Mouse (Mus musculus): ENCODE data around the gene Pibf1. TPM values are rescaled to one million over a fixed set of nuclear protein-coding genes. Genes with fewer than 3 reads are reported as not detected.
A peak's percentile ranks its signal among the peaks of the same experiment; 100 is the strongest.

The Pibf1 gene
- polyA plus RNA-seq, 1 experiment from 2014 or later: 15.9 TPM

- Histone ChIP-seq H3K4me2 (no peak overlapping the region), H3K9me3 (ENCODE audit: control insufficient read depth, low read length) (no peaks in the 10 kb centered on the region), H3K36me3 (ENCODE audit: control insufficient read depth, insufficient read depth, low read length) (0 out of 2 replicates have a peak, but pooled peaks cover 2% of the 10 kb centered on the region), H3K27ac (ENCODE audit: low read depth, low read length) (no peak overlapping the region), H3K4me3 (ENCODE audit: low read depth, low read length) (no peak overlapping the region), H3K9ac (ENCODE audit: low read depth, low read length) (no peak overlapping the region), H3K4me1 (replicated peaks; ENCODE audit: control insufficient read depth, insufficient read depth, low read length) (no peaks in the 10 kb centered on the region), H3K27me3 (replicated peaks; ENCODE audit: control insufficient read depth, insufficient read depth, low read length) (no peaks in the 10 kb centered on the region)
- 94% methylated on average over 4 of the region's 4 CpGs for WGBS
- DNase-seq (ENCODE audit: low spot score) (no peak), ATAC-seq (replicated peaks; ENCODE audit: low FRiP score) (no peak)
Measured at GRCm38 (mm10) chr14:99225929-99226328, 126.7 kb downstream of the Pibf1 start.

- Histone ChIP-seq H3K9me3 (ENCODE audit: control insufficient read depth, low read length) (no peaks in the 10 kb centered on the region), H3K36me3 (ENCODE audit: control insufficient read depth, insufficient read depth, low read length) (peaks cover 4% of the 10 kb centered on the region; the same call in 1 of the 2 replicates), H3K4me2 (no peak overlapping the region), H3K9ac (ENCODE audit: low read depth, low read length) (no peak overlapping the region), H3K27ac (ENCODE audit: low read depth, low read length) (no peak overlapping the region), H3K27me3 (replicated peaks; ENCODE audit: control insufficient read depth, insufficient read depth, low read length) (no peaks in the 10 kb centered on the region), H3K4me1 (replicated peaks; ENCODE audit: control insufficient read depth, insufficient read depth, low read length) (no peaks in the 10 kb centered on the region), H3K4me3 (ENCODE audit: low read depth, low read length) (no peak overlapping the region)
- peak; percentile 68 for ATAC-seq (replicated peaks; ENCODE audit: low FRiP score)
- WGBS: 77% methylated on average over 11 of the region's 11 CpGs
- DNase-seq (ENCODE audit: low spot score): no peak
Measured at GRCm38 (mm10) chr14:99229071-99229780, 130.0 kb downstream of the Pibf1 start.

- H3K4me3 ChIP-seq (ENCODE audit: low read depth, low read length): no peak overlapping the region
- no peaks in the 10 kb centered on the region for H3K4me1 ChIP-seq (replicated peaks; ENCODE audit: control insufficient read depth, insufficient read depth, low read length)
- H3K9me3 ChIP-seq (ENCODE audit: control insufficient read depth, low read length): no peaks in the 10 kb centered on the region
- no peak overlapping the region for H3K27ac ChIP-seq (ENCODE audit: low read depth, low read length)
- no peak overlapping the region for H3K4me2 ChIP-seq
- no peak overlapping the region for H3K9ac ChIP-seq (ENCODE audit: low read depth, low read length)
- ATAC-seq (replicated peaks; ENCODE audit: low FRiP score): no peak
- peaks cover 2% of the 10 kb centered on the region; the same call in 1 of the 2 replicates for H3K36me3 ChIP-seq (ENCODE audit: control insufficient read depth, insufficient read depth, low read length)
- 84% methylated on average over 3 of the region's 3 CpGs for WGBS
- no peak for DNase-seq (ENCODE audit: low spot score)
- H3K27me3 ChIP-seq (replicated peaks; ENCODE audit: control insufficient read depth, insufficient read depth, low read length): no peaks in the 10 kb centered on the region
Measured at GRCm38 (mm10) chr14:99233056-99233455, 133.8 kb downstream of the Pibf1 start.

- ATAC-seq (replicated peaks; ENCODE audit: low FRiP score) (no peak), DNase-seq (ENCODE audit: low spot score) (no peak)
- WGBS: 83% methylated on average over 5 of the region's 5 CpGs
- no peak overlapping the region for H3K4me2 ChIP-seq
- peaks cover 2% of the 10 kb centered on the region; the same call in 1 of the 2 replicates for H3K36me3 ChIP-seq (ENCODE audit: control insufficient read depth, insufficient read depth, low read length)
- no peaks in the 10 kb centered on the region for H3K4me1 ChIP-seq (replicated peaks; ENCODE audit: control insufficient read depth, insufficient read depth, low read length)
- H3K9me3 ChIP-seq (ENCODE audit: control insufficient read depth, low read length): no peaks in the 10 kb centered on the region
- H3K9ac ChIP-seq (ENCODE audit: low read depth, low read length): no peak overlapping the region
- no peaks in the 10 kb centered on the region for H3K27me3 ChIP-seq (replicated peaks; ENCODE audit: control insufficient read depth, insufficient read depth, low read length)
- no peak overlapping the region for H3K4me3 ChIP-seq (ENCODE audit: low read depth, low read length)
- H3K27ac ChIP-seq (ENCODE audit: low read depth, low read length): no peak overlapping the region
Measured at GRCm38 (mm10) chr14:99237115-99237514, 137.9 kb downstream of the Pibf1 start.

- H3K27me3 ChIP-seq (replicated peaks; ENCODE audit: control insufficient read depth, insufficient read depth, low read length): no peaks in the 10 kb centered on the region
- no peak overlapping the region for H3K4me3 ChIP-seq (ENCODE audit: low read depth, low read length)
- no peak overlapping the region for H3K27ac ChIP-seq (ENCODE audit: low read depth, low read length)
- H3K9ac ChIP-seq (ENCODE audit: low read depth, low read length): no peak overlapping the region
- 82% methylated on average over 11 of the region's 11 CpGs for WGBS
- DNase-seq (ENCODE audit: low spot score) (no peak), ATAC-seq (replicated peaks; ENCODE audit: low FRiP score) (no peak)
- H3K4me1 ChIP-seq (replicated peaks; ENCODE audit: control insufficient read depth, insufficient read depth, low read length): no peaks in the 10 kb centered on the region
- H3K9me3 ChIP-seq (ENCODE audit: control insufficient read depth, low read length): no peaks in the 10 kb centered on the region
- no peaks in the 10 kb centered on the region for H3K36me3 ChIP-seq (ENCODE audit: control insufficient read depth, insufficient read depth, low read length)
- H3K4me2 ChIP-seq: no peak overlapping the region
Measured at GRCm38 (mm10) chr14:99240563-99240962, 141.3 kb downstream of the Pibf1 start.

GRCm38 (mm10) chr14:99244508-99244907 lies 145.3 kb downstream of the Pibf1 start:
- H3K4me1 ChIP-seq (replicated peaks; ENCODE audit: control insufficient read depth, insufficient read depth, low read length): no peaks in the 10 kb centered on the region
- ATAC-seq (replicated peaks; ENCODE audit: low FRiP score): no peak
- H3K4me3 ChIP-seq (ENCODE audit: low read depth, low read length): no peak overlapping the region
- no peak overlapping the region for H3K27ac ChIP-seq (ENCODE audit: low read depth, low read length)
- H3K36me3 ChIP-seq (ENCODE audit: control insufficient read depth, insufficient read depth, low read length): no peaks in the 10 kb centered on the region
- no peaks in the 10 kb centered on the region for H3K27me3 ChIP-seq (replicated peaks; ENCODE audit: control insufficient read depth, insufficient read depth, low read length)
- no peak for DNase-seq (ENCODE audit: low spot score)
- H3K9ac ChIP-seq (ENCODE audit: low read depth, low read length): no peak overlapping the region
- H3K4me2 ChIP-seq: no peak overlapping the region
- WGBS: 70% methylated on average over 3 of the region's 3 CpGs
- no peaks in the 10 kb centered on the region for H3K9me3 ChIP-seq (ENCODE audit: control insufficient read depth, low read length)

- Histone ChIP-seq H3K9me3 (ENCODE audit: control insufficient read depth, low read length) (no peaks in the 10 kb centered on the region), H3K27ac (ENCODE audit: low read depth, low read length) (no peak overlapping the region), H3K36me3 (ENCODE audit: control insufficient read depth, insufficient read depth, low read length) (no peaks in the 10 kb centered on the region), H3K4me1 (replicated peaks; ENCODE audit: control insufficient read depth, insufficient read depth, low read length) (no peaks in the 10 kb centered on the region), H3K27me3 (replicated peaks; ENCODE audit: control insufficient read depth, insufficient read depth, low read length) (no peaks in the 10 kb centered on the region), H3K4me3 (ENCODE audit: low read depth, low read length) (no peak overlapping the region), H3K4me2 (no peak overlapping the region), H3K9ac (ENCODE audit: low read depth, low read length) (no peak overlapping the region)
- WGBS: 95% methylated on average over 12 of the region's 12 CpGs
- DNase-seq (ENCODE audit: low spot score) (no peak), ATAC-seq (replicated peaks; ENCODE audit: low FRiP score) (no peak)
Measured at GRCm38 (mm10) chr14:99262026-99262425, 162.8 kb downstream of the Pibf1 start.

- ATAC-seq (replicated peaks; ENCODE audit: low FRiP score) (peak; percentile 86), DNase-seq (ENCODE audit: low spot score) (no peak)
- Histone ChIP-seq H3K9me3 (ENCODE audit: control insufficient read depth, low read length) (no peaks in the 10 kb centered on the region), H3K4me3 (ENCODE audit: low read depth, low read length) (no peak overlapping the region), H3K27ac (ENCODE audit: low read depth, low read length) (no peak overlapping the region), H3K36me3 (ENCODE audit: control insufficient read depth, insufficient read depth, low read length) (no peaks in the 10 kb centered on the region), H3K27me3 (replicated peaks; ENCODE audit: control insufficient read depth, insufficient read depth, low read length) (no peaks in the 10 kb centered on the region), H3K9ac (ENCODE audit: low read depth, low read length) (no peak overlapping the region), H3K4me1 (replicated peaks; ENCODE audit: control insufficient read depth, insufficient read depth, low read length) (no peaks in the 10 kb centered on the region), H3K4me2 (no peak overlapping the region)
- WGBS: 53% methylated on average over 6 of the region's 6 CpGs
Measured at GRCm38 (mm10) chr14:99263816-99264215, 164.6 kb downstream of the Pibf1 start.

GRCm38 (mm10) chr14:99265791-99266190 lies 166.6 kb downstream of the Pibf1 start:
- H3K27me3 ChIP-seq (replicated peaks; ENCODE audit: control insufficient read depth, insufficient read depth, low read length): no peaks in the 10 kb centered on the region
- no peaks in the 10 kb centered on the region for H3K9me3 ChIP-seq (ENCODE audit: control insufficient read depth, low read length)
- H3K4me2 ChIP-seq: no peak overlapping the region
- 64% methylated on average over 14 of the region's 14 CpGs for WGBS
- no peak overlapping the region for H3K9ac ChIP-seq (ENCODE audit: low read depth, low read length)
- no peak overlapping the region for H3K4me3 ChIP-seq (ENCODE audit: low read depth, low read length)
- no peak for ATAC-seq (replicated peaks; ENCODE audit: low FRiP score)
- no peak overlapping the region for H3K27ac ChIP-seq (ENCODE audit: low read depth, low read length)
- no peak for DNase-seq (ENCODE audit: low spot score)
- no peaks in the 10 kb centered on the region for H3K36me3 ChIP-seq (ENCODE audit: control insufficient read depth, insufficient read depth, low read length)
- H3K4me1 ChIP-seq (replicated peaks; ENCODE audit: control insufficient read depth, insufficient read depth, low read length): no peaks in the 10 kb centered on the region

All from liver, embryonic 11.5 days (tissue).